Mouse (Mus musculus) liver, adult 2 months (tissue): ENCODE measurements around the gene Lrmp. TPM values are rescaled to one million over a fixed set of nuclear protein-coding genes. Genes with fewer than 3 reads are reported as not detected.

Experiments
- DNase-seq: peaks from one replicate; pipeline ENCODE4 v3.0.0-alpha.2; 2011; ENCODE audit warnings: low read depth, low spot score; ENCODE audit errors: extremely low read depth
- H3K27ac ChIP-seq: fragments of 200-500 bp; replicated peaks from 2 replicates; pipeline ENCODE4 v1.5.1; 2012; ENCODE audit warnings: low read depth, mild to moderate bottlenecking, control low read depth, inconsistent platforms, low read length; ENCODE audit not compliant: insufficient read depth
- H3K27me3 ChIP-seq: fragments of 200-500 bp; 2 replicates; pipeline ENCODE4 v1.6.1; 2012; ENCODE audit warnings: mild to moderate bottlenecking, moderate library complexity, low read length, inconsistent platforms; ENCODE audit not compliant: control insufficient read depth, insufficient read depth
- H3K36me3 ChIP-seq: fragments of 200-500 bp; 2 replicates; pipeline ENCODE4 v1.6.1; 2012; ENCODE audit warnings: low read length, inconsistent platforms; ENCODE audit not compliant: control insufficient read depth, insufficient read depth
- H3K4me1 ChIP-seq: fragments of 200-500 bp; 2 replicates; pipeline ENCODE4 v1.6.1; 2011; ENCODE audit warnings: low read length; ENCODE audit not compliant: control insufficient read depth, insufficient read depth
- H3K4me3 ChIP-seq: fragments of 200-500 bp; 2 replicates; pipeline ENCODE4 v1.5.1; 2011; ENCODE audit warnings: low read depth, mild to moderate bottlenecking, control low read depth, low read length, moderate library complexity; ENCODE audit not compliant: insufficient read depth
- H3K79me2 ChIP-seq: fragments of 200-500 bp; 2 replicates; pipeline ENCODE4 v1.6.1; 2012; ENCODE audit warnings: inconsistent platforms, mild to moderate bottlenecking, low read length, moderate library complexity; ENCODE audit not compliant: control insufficient read depth, insufficient read depth
- H3K9ac ChIP-seq: fragments of 200-500 bp; 2 replicates; pipeline ENCODE4 v1.6.1; 2012; ENCODE audit warnings: low read depth, mild to moderate bottlenecking, control low read depth, inconsistent platforms, low read length
- CTCF ChIP-seq: fragments of 200-500 bp; IDR thresholded peaks from 2 replicates; pipeline ENCODE4 v1.5.1; 2011; ENCODE audit warnings: low read depth, low read length, control low read depth
- POLR2A ChIP-seq: fragments of 200-500 bp; IDR thresholded peaks from 2 replicates; pipeline ENCODE4 v1.6.1; 2011; ENCODE audit warnings: low read length, control low read depth; ENCODE audit not compliant: insufficient read depth; ENCODE audit errors: extremely low read depth
- WGBS: fragments of 180-500 bp; shearing (Covaris S2); methylation state at CpG from one replicate; pipeline ENCODE4 v1.1.7; 2018; 5-methylcytosine and 5-hydroxymethylcytosine counted together
- polyA plus RNA-seq: library from polyadenylated mRNA; depleted of rRNA; stranded (reverse); fragments of >200 nt; gene quantifications from 2 replicates; pipeline ENCODE4 v1.2.3, GENCODE M21; 2012
- total RNA-seq: library from RNA; depleted of rRNA; stranded (reverse); fragments of >200 nt; gene quantifications from 2 replicates; pipeline ENCODE4 v1.2.3, GENCODE M21; 2014

Gene Lrmp
- total and polyA plus RNA-seq, 2 experiments: 3.4 to 3.6 TPM

DNA sequence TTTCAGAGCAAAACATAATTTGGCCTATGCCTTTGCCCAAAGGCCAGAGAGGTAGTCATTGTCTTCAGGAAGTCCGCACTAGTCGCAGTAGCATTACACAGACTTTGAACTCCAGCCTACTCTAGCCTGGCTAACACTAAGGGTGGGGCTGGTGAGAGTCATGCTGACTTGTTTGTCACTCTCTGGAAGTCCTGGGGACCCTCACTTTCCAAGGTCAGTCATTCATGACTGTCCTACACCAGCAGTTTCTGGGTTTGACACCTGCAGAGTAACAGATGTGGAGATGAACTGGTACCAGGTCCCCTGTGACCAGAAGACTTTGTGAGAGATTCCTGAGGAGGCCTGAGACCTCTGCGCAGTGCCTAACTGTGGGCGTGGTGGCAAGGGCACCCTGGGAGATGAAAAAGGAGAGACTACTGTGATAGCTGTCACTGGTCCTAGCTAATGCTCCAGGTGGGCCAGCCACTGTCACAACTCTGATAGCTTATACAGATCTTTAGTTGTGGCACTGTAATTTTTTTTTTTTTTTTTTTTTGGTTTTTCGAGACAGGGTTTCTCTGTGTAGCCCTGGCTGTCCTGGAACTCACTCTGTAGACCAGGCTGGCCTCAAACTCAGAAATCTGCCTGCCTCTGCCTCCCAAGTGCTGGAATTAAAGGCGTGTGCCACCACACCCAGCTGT lies 9.2 kb upstream of the Lrmp start:
- no peaks in the 10 kb centered on the region for H3K36me3 ChIP-seq
- H3K4me3 ChIP-seq: no peak overlapping the region
- H3K79me2 ChIP-seq: no peaks in the 10 kb centered on the region
- H3K27ac ChIP-seq: no peak overlapping the region
- H3K9ac ChIP-seq: no peak overlapping the region
- no peak for DNase-seq
- H3K27me3 ChIP-seq: no peaks in the 10 kb centered on the region
- TF ChIP-seq CTCF (no peak), POLR2A (no peak)
- no peaks in the 10 kb centered on the region for H3K4me1 ChIP-seq
- 84% methylated on average over 6 of the region's 6 CpGs for WGBS

DNA sequence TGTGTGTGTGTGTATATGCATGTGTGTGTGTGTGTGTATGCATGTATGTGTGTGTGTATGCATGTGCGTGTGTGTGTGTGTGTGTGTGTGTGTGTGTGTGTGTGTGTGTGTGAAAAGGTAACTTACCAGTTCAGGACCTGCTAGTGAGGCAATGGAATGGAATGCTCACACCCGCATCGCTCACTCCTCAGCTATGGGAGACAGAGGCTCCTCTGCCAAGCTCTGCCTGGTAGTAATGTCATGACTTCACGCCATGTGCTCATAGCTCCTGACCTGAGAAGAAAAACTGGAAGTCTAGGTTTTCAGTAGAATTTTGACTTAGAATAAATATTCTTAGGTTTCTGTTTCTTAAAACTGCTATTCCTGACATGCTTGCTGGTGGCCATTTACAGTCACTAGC lies 4.7 kb upstream of the Lrmp start:
- 94% methylated on average over 4 of the region's 4 CpGs for WGBS
- no peak overlapping the region for H3K27ac ChIP-seq
- TF ChIP-seq CTCF (no peak), POLR2A (no peak)

DNA sequence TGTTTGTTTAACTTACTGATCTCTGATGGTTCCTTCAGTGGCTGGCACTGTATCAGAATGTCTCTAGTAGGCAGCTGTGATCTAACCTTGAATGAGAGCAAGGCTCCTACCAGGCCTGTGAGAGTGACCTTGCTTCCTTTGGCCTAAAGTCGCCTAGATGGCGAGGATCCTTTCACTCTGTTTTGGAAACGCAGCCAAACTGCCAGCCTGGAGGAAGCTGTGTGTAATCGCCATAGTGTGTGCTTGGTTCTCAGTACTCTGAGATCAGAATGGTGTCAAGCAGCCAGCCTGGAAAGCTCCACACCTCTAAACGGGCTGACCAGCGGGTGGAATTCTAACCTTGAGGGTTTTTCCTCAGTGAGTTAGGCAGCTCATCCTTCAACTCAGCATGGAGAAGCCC lies 2.6 kb upstream of the Lrmp start:
- Histone ChIP-seq H3K4me1 (no peaks in the 10 kb centered on the region), H3K36me3 (no peaks in the 10 kb centered on the region), H3K27ac (no peak overlapping the region), H3K9ac (no peak overlapping the region), H3K79me2 (no peaks in the 10 kb centered on the region), H3K4me3 (no peak overlapping the region), H3K27me3 (no peaks in the 10 kb centered on the region)
- TF ChIP-seq CTCF: no peak
- no peak for TF ChIP-seq POLR2A
- DNase-seq: no peak
- WGBS: 62% methylated on average over 6 of the region's 6 CpGs

More for the DNA sequence above, 4.7 kb upstream of the Lrmp start:
- Histone ChIP-seq H3K79me2 (no peaks in the 10 kb centered on the region), H3K4me1 (no peaks in the 10 kb centered on the region), H3K36me3 (no peaks in the 10 kb centered on the region), H3K4me3 (no peak overlapping the region), H3K27me3 (no peaks in the 10 kb centered on the region), H3K9ac (no peak overlapping the region)
- DNase-seq: no peak

DNA sequence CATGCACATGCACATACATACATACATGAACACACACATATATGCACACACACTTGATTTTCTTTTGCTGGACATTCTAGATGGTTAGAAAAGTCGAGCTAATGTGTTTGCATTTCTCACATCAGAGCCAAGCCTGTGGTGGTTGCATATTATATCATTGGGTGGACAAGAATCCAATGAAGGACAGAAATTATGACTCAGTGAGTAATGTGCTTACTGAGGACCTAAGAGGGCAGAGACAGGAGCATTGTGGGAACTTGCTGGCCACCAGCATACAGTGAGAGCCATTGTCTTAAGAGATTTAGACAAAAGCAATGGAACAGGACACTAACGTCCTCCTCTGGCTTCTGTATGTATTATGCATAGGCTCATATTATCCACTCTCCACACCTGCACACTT lies 892 bp upstream of the Lrmp start:
- Histone ChIP-seq H3K27ac (no peak overlapping the region), H3K9ac (no peak overlapping the region), H3K4me3 (no peak overlapping the region), H3K79me2 (no peaks in the 10 kb centered on the region), H3K36me3 (no peaks in the 10 kb centered on the region), H3K27me3 (no peaks in the 10 kb centered on the region), H3K4me1 (no peaks in the 10 kb centered on the region)
- DNase-seq: no peak
- no peak for TF ChIP-seq POLR2A
- no peak for TF ChIP-seq CTCF
- 82% methylated on average over 2 of the region's 2 CpGs for WGBS

DNA sequence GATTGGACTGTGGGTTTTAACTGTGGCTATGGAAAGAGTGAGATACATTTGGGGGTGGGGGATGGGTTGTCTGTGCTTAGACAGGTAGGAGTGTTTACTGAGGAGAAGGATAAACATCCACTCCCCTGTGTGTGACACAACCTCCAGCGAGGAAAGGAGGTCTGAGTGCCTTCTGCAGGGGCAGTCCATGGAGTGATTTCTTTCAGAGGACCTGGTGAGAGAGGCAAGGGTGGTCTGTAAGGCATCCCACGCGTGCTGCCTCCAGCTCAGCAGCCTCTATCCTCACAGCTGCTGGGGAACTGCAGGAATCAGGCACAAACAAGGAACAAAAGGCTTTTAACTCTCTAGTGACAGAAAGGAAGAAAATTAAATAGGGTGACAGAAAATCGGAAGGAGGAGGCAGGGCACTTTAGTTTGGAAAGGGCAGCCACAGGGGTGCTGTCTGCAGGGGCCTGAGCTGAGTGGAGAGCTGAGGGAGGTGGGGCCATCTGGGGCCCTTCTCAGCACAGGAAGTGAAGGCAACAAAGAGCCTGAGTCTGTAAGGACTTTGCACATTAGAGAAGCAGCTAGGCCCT lies 732 bp downstream of the Lrmp start:
- no peak for DNase-seq
- no peak overlapping the region for H3K9ac ChIP-seq
- no peaks in the 10 kb centered on the region for H3K36me3 ChIP-seq
- 40% methylated on average over 4 of the region's 4 CpGs for WGBS
- H3K4me3 ChIP-seq: no peak overlapping the region
- H3K27ac ChIP-seq: no peak overlapping the region
- no peaks in the 10 kb centered on the region for H3K27me3 ChIP-seq
- TF ChIP-seq CTCF (no peak), POLR2A (no peak)
- no peaks in the 10 kb centered on the region for H3K79me2 ChIP-seq
- no peaks in the 10 kb centered on the region for H3K4me1 ChIP-seq

- DNase-seq: no peak
- TF ChIP-seq POLR2A (no peak), CTCF (no peak)
- Histone ChIP-seq H3K27ac (no peak overlapping the region), H3K27me3 (no peaks in the 10 kb centered on the region), H3K79me2 (no peaks in the 10 kb centered on the region), H3K9ac (no peak overlapping the region), H3K36me3 (no peaks in the 10 kb centered on the region), H3K4me3 (no peak overlapping the region), H3K4me1 (no peaks in the 10 kb centered on the region)
- WGBS: 73% methylated on average over 2 of the region's 2 CpGs
Observed at GRCm38 (mm10) chr6:145120086-145120485, 4.6 kb downstream of the Lrmp start.
